Mouse (Mus musculus) embryonic facial prominence, embryonic 14.5 days (tissue): ENCODE results near the gene Wdr38. TPM values are rescaled to one million over a fixed set of nuclear protein-coding genes. Genes with fewer than 3 reads are reported as not detected.
A peak's percentile ranks its signal among the peaks of the same experiment; 100 is the strongest.
"Not testable (repeated sequence)": the region's sequence is repeated elsewhere in the genome, so short reads cannot be mapped to it uniquely, and the experiment has no call there.

ENCODE experiments used
- ATAC-seq: fragments of 200-750 bp; cut with Nextera tagmentation; 2 replicates; pipeline ENCODE4 v1.8.0; 2017; ENCODE audit warnings: low read depth, moderate number of reproducible peaks, moderate TSS enrichment
- DNase-seq: peaks from one replicate; pipeline ENCODE4 v3.0.0-alpha.2; 2015; ENCODE audit warnings: low spot score
- H3K27ac ChIP-seq: fragments of 300-500 bp; sonication (generic); replicated peaks from 2 replicates; pipeline ENCODE4 v1.5.1; 2014; ENCODE audit warnings: low read depth, mild to moderate bottlenecking, low read length, moderate library complexity
- H3K27me3 ChIP-seq: fragments of 300-500 bp; sonication (generic); replicated peaks from 2 replicates; pipeline ENCODE4 v1.6.1; 2014; ENCODE audit warnings: low read length; ENCODE audit not compliant: control insufficient read depth, insufficient read depth
- H3K36me3 ChIP-seq: fragments of 300-500 bp; sonication (generic); 2 replicates; pipeline ENCODE4 v1.6.1; 2014; ENCODE audit warnings: low read length, mixed read lengths; ENCODE audit not compliant: control insufficient read depth, insufficient read depth
- H3K4me1 ChIP-seq: fragments of 300-500 bp; sonication (generic); 2 replicates; pipeline ENCODE4 v1.6.1; 2014; ENCODE audit warnings: antibody characterized with exemption, low read length; ENCODE audit not compliant: control insufficient read depth, insufficient read depth
- H3K4me2 ChIP-seq: fragments of 300-500 bp; sonication (generic); 2 replicates; pipeline ENCODE4 v1.6.1; 2014; ENCODE audit warnings: low read depth, mild to moderate bottlenecking, low read length, moderate library complexity, mixed read lengths
- H3K4me3 ChIP-seq: fragments of 300-500 bp; sonication (generic); 2 replicates; pipeline ENCODE4 v1.5.1; 2014; ENCODE audit warnings: low read depth, mild to moderate bottlenecking, low read length
- H3K9ac ChIP-seq: fragments of 300-500 bp; sonication (generic); 2 replicates; pipeline ENCODE4 v1.6.1; 2014; ENCODE audit warnings: low read depth, mild to moderate bottlenecking, low read length, moderate library complexity, mixed read lengths
- H3K9me3 ChIP-seq: fragments of 300-500 bp; sonication (generic); 2 replicates; pipeline ENCODE4 v1.6.1; 2016; ENCODE audit warnings: low read length; ENCODE audit not compliant: control insufficient read depth
- WGBS: fragments of 180-500 bp; shearing (Covaris S2); extraction: QIAGEN DNeasy Blood & Tissue Kit; methylation state at CpG from one replicate; pipeline ENCODE4 v1.1.7; 2014; 5-methylcytosine and 5-hydroxymethylcytosine counted together
- polyA plus RNA-seq: library from polyadenylated mRNA; unstranded; fragments of >200 nt; fragmentation: Nextera tagmentation; extraction: Ambion mirVana; gene quantifications from 2 replicates; pipeline ENCODE4 v1.2.1, GENCODE M21; 2014

Wdr38 gene
- polyA plus RNA-seq, 1 experiment from 2014 or later, result 1.4 TPM

GRCm38 (mm10) chr2:39008954-39009365 is 11.7 kb downstream of the Wdr38 start:
- H3K27me3 ChIP-seq, result no peaks in the 10 kb centered on the region
- peak overlapping the region; percentile 92 for H3K9ac ChIP-seq
- peaks cover 32% of the 10 kb centered on the region for H3K36me3 ChIP-seq
- H3K4me3 ChIP-seq, result peak overlapping the region; percentile 82
- H3K4me2 ChIP-seq, result peak overlapping the region; percentile 71
- peak overlapping the region; percentile 86; the same call in 1 of the 2 replicates for H3K27ac ChIP-seq
- DNase-seq (peak; percentile 65), ATAC-seq (no peak)
- 26% methylated on average over 3 of the region's 3 CpGs for WGBS
- peaks cover 22% of the 10 kb centered on the region for H3K4me1 ChIP-seq
- H3K9me3 ChIP-seq, result no peaks in the 10 kb centered on the region

GRCm38 (mm10) chr2:39010144-39010543 is 12.9 kb downstream of the Wdr38 start:
- WGBS, result 85% methylated on average over 5 of the region's 5 CpGs
- not testable (repeated sequence) for DNase-seq, H3K27ac ChIP-seq, H3K4me2 ChIP-seq, H3K27me3 ChIP-seq, ATAC-seq, H3K4me3 ChIP-seq, H3K9ac ChIP-seq, H3K9me3 ChIP-seq
- Histone ChIP-seq H3K36me3 (peaks cover 41% of the 10 kb centered on the region), H3K4me1 (peaks cover 19% of the 10 kb centered on the region)

- peaks cover 13% of the 10 kb centered on the region; the same call in 1 of the 2 replicates for H3K4me1 ChIP-seq
- no peak overlapping the region; the same call in 1 of the 2 replicates for H3K27ac ChIP-seq
- H3K4me3 ChIP-seq, result no peak overlapping the region
- H3K36me3 ChIP-seq, result peaks cover 53% of the 10 kb centered on the region
- H3K4me2 ChIP-seq, result no peak overlapping the region
- H3K9ac ChIP-seq, result no peak overlapping the region
- ATAC-seq (no peak), DNase-seq (no peak)
- H3K27me3 ChIP-seq, result no peaks in the 10 kb centered on the region
- no peaks in the 10 kb centered on the region for H3K9me3 ChIP-seq
These were observed 14.0 kb downstream of the Wdr38 start for GRCm38 (mm10) chr2:39011264-39011663.

GRCm38 (mm10) chr2:39011971-39012370 is 14.7 kb downstream of the Wdr38 start:
- H3K9me3 ChIP-seq, result no peaks in the 10 kb centered on the region
- no peaks in the 10 kb centered on the region for H3K27me3 ChIP-seq
- no peak overlapping the region for H3K27ac ChIP-seq
- 92% methylated on average over 3 of the region's 3 CpGs for WGBS
- peaks cover 12% of the 10 kb centered on the region; the same call in 1 of the 2 replicates for H3K4me1 ChIP-seq
- ATAC-seq (no peak), DNase-seq (no peak)
- no peak overlapping the region for H3K4me2 ChIP-seq
- no peak overlapping the region for H3K9ac ChIP-seq
- peaks cover 60% of the 10 kb centered on the region for H3K36me3 ChIP-seq
- no peak overlapping the region for H3K4me3 ChIP-seq

GRCm38 (mm10) chr2:39012768-39013279 is 15.5 kb downstream of the Wdr38 start:
- DNase-seq (no peak), ATAC-seq (no peak)
- H3K4me3 ChIP-seq, result no peak overlapping the region
- H3K27me3 ChIP-seq, result no peaks in the 10 kb centered on the region
- no peaks in the 10 kb centered on the region for H3K9me3 ChIP-seq
- H3K9ac ChIP-seq, result no peak overlapping the region
- peaks cover 10% of the 10 kb centered on the region; the same call in 1 of the 2 replicates for H3K4me1 ChIP-seq
- no peak overlapping the region for H3K27ac ChIP-seq
- H3K4me2 ChIP-seq, result no peak overlapping the region
- whole genome bisulfite sequencing, result 89% methylated on average over 7 of the region's 7 CpGs
- H3K36me3 ChIP-seq, result peaks cover 68% of the 10 kb centered on the region

GRCm38 (mm10) chr2:39016581-39016980 is 19.3 kb downstream of the Wdr38 start:
- Histone ChIP-seq H3K4me3 (no peak overlapping the region), H3K9me3 (no peaks in the 10 kb centered on the region), H3K27ac (no peak overlapping the region), H3K4me2 (no peak overlapping the region), H3K9ac (no peak overlapping the region), H3K27me3 (no peaks in the 10 kb centered on the region), H3K4me1 (no peaks in the 10 kb centered on the region), H3K36me3 (peaks cover 97% of the 10 kb centered on the region)
- 80% methylated on average over 3 of the region's 3 CpGs for WGBS
- DNase-seq (no peak), ATAC-seq (no peak)

GRCm38 (mm10) chr2:39020004-39020403 is 22.7 kb downstream of the Wdr38 start:
- Histone ChIP-seq H3K9ac (no peak overlapping the region), H3K36me3 (peaks cover 93% of the 10 kb centered on the region)
- 92% methylated on average over 1 of the region's 1 CpGs for WGBS

GRCm38 (mm10) chr2:39031611-39032010 is 34.3 kb downstream of the Wdr38 start:
- Histone ChIP-seq H3K27ac (no peak overlapping the region), H3K4me3 (no peak overlapping the region), H3K4me2 (no peak overlapping the region), H3K4me1 (no peaks in the 10 kb centered on the region), H3K36me3 (peaks cover 87% of the 10 kb centered on the region), H3K9ac (no peak overlapping the region), H3K27me3 (no peaks in the 10 kb centered on the region), H3K9me3 (no peaks in the 10 kb centered on the region)
- DNase-seq, result no peak
- ATAC-seq, result no peak
- WGBS, result 95% methylated on average over 1 of the region's 1 CpGs

More at GRCm38 (mm10) chr2:39020004-39020403, 22.7 kb downstream of the Wdr38 start:
- H3K27me3 ChIP-seq, result no peaks in the 10 kb centered on the region
- no peak overlapping the region for H3K4me3 ChIP-seq
- H3K9me3 ChIP-seq, result no peaks in the 10 kb centered on the region
- no peak overlapping the region for H3K4me2 ChIP-seq
- no peak overlapping the region for H3K27ac ChIP-seq
- no peaks in the 10 kb centered on the region for H3K4me1 ChIP-seq
- ATAC-seq (no peak), DNase-seq (no peak)

- Histone ChIP-seq H3K36me3 (peaks cover 76% of the 10 kb centered on the region), H3K4me3 (no peak overlapping the region)
- WGBS, result 97% methylated on average over 1 of the region's 1 CpGs
These were observed 42.9 kb downstream of the Wdr38 start for GRCm38 (mm10) chr2:39040215-39040614.

More at GRCm38 (mm10) chr2:39040215-39040614, 42.9 kb downstream of the Wdr38 start:
- Histone ChIP-seq H3K4me1 (no peaks in the 10 kb centered on the region), H3K9ac (no peak overlapping the region), H3K27me3 (no peaks in the 10 kb centered on the region), H3K9me3 (no peaks in the 10 kb centered on the region), H3K4me2 (no peak overlapping the region), H3K27ac (no peak overlapping the region)
- DNase-seq, result no peak
- no peak for ATAC-seq
